Mouse (Mus musculus) megakaryocyte-erythroid progenitor cell, adult 5-6 weeks (primary cell): ENCODE data around the gene 2610044O15Rik8. TPM values are rescaled to one million over a fixed set of nuclear protein-coding genes. Genes with fewer than 3 reads are reported as not detected.

Experiments
- ATAC-seq: replicated peaks from 2 replicates; pipeline ENCODE4 v1.8.0; 2016; ENCODE audit warnings: mild to moderate bottlenecking, inconsistent platforms; ENCODE audit not compliant: severe bottlenecking, poor library complexity, low FRiP score, low TSS enrichment
- total RNA-seq, 2 experiments: library from RNA; stranded (forward) in 1 of 2; stranded (reverse) in 1 of 2; fragments of 200-1000, 215-1000 nt in 1 of 2; fragments of >200 nt in 1 of 2; fragmentation: Nextera tagmentation in 1 of 2; gene quantifications; 2 replicates each; pipeline ENCODE4 v1.2.3; 2014 to 2017

The 2610044O15Rik8 gene
- total RNA-seq (2014; fragmentation: Nextera tagmentation) (12.7 and 13.3 TPM in 2 replicates), total RNA-seq (2017) (24.4 and 27.9 TPM in 2 replicates)

DNA sequence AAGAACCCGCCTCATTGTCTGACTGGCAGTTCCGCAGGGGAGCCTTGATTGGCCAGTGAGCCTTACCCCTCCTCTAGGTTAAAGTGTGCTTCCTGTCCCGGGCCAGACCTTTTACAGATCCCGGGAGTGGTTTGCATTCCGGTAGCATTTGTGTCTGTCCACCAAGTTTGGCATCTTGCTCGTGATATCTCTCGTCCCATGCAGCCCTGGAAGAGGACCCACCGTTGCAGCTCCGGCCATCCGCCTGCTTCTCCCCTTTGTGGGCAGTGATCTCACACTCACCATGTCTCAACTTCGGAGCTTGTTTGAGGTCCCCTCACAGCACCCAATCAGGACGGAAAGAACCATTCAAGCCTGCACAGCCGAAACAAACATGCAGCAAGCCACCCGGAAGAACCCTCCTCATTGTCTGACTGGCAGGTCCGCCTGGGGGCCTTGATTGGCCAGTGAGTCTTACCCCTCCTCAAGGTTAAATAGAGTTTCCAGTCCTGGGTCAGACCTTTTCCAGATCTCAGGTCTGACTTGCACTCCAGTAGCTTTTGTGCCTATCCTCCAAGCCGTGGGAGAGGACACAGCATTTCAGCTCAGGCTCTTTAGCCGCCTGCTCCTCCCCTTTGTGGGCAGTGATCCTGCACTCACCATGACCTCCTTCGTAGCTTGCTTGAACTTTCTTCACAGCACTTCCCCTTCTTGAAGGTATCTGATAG, at the start of gene 2610044O15Rik8:
Gene 2610044O15Rik8, minus strand, starts transcription at position 380 of the 707 bp plus-strand sequence.
- peak; percentile 99 for ATAC-seq

DNA sequence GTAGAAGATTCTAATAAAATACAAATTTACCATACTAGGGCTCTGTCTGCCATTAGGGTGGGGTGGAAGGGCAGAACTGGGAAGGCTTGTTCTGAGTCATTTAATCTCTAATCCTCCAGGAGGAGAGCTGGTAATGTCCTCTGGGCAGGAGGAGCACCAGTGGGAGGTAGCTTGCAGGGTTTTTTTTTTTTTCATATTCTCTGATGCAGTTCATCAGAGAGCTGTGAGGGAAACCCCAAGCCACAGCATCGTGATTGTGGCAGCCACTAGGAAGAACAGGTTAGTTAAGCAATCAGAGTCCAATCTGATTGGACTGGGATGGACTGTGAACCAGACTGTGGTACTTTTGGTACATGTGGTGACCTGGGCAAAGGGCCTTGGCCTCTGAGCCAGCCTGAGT, 31.7 kb upstream of the 2610044O15Rik8 start:
- ATAC-seq, result no peak

DNA sequence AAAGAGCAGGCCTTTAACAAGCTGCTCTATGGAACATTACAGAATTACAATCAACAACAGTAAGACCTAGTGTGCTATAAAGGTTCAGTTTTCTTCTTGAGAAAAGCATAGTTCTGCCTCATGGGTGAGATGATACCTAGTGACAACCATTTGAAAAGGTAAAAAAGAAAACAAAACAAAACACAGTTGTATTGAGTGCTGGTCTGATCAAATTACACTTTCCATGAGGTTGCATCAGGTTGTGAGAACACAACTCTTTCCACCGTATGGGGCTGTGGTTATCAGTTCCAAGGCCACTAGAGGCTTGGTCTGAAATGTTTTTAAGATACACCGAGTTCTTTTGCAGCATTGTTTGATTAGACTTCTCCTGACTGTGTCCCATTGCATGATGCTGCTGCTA, 30.1 kb upstream of the 2610044O15Rik8 start:
- ATAC-seq, result peak; percentile 13; the same call in 1 of the 2 replicates

DNA sequence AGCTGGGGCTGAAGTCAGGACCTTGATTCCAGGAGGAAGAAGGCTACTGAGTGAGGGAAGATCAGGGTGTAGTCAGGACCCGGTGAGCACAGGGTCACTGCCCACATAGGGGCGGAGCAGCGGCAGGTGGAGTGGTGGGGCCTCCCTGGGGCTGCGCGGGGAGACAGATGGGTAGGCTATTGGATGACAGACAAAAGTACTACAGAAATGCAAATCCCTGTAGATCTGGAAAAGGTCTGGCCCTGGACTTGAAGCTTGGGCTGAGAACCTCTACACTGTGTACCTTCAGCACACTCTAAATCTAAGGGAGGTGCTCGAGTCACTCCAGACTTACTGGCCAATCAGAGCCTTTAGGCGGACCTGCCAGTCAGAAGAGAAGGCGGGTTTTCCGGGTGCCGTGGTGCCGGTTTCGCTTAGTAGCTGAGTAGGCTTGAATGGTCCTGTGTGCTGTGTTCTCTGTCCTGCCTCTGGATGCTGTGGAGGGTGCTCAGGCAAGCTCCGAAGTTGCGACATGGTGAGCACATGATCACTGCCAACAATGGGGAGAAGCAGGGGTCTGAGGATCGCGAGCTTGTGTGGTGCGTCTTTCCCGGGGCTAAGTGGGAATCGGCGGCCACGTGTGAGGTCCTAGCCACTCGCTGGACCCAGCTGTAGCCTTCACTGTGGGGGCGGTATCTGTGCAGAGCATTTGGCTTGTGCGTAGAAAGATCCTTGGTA, 29.2 kb upstream of the 2610044O15Rik8 start:
- ATAC-seq, result peak; percentile 97

DNA sequence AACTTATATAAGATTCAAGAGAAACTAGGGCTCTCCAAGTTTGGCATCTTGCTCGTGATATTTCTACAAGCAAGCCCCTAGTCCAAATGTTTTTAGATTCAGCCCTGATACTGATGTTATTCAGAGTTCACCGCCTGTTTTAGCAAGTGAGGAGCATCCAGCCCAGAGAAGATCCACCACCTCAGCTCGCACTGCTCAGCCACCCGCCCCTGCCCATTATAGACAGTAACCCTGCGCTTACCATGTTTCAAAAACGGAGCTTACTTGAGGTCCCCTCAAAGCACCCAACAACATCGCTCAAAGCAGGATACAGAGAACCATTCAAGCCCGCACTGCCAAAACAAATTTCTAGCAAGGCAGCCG, 561 bp downstream of the 2610044O15Rik8 start:
- ATAC-seq, result no peak

Other genes with a start within 250 kb of the 2610044O15Rik8 start
- gene Ccdc7a, start 168.9 kb downstream of the 2610044O15Rik8 start, total RNA-seq (2014; fragmentation: Nextera tagmentation), result not detected in 2 replicates
- not detected in 2 replicates for gene Ccdc7a, start 168.9 kb downstream of the 2610044O15Rik8 start, total RNA-seq (2017)
- not detected in 2 replicates for gene Ccdc7b, start 167.3 kb downstream of the 2610044O15Rik8 start, total RNA-seq (2014; fragmentation: Nextera tagmentation)
- gene Ccdc7b, start 167.3 kb downstream of the 2610044O15Rik8 start, total RNA-seq (2017), result not detected in 2 replicates
- not detected in 2 replicates for gene Gm10999, start 102.7 kb downstream of the 2610044O15Rik8 start, total RNA-seq (2014; fragmentation: Nextera tagmentation)
- not detected in 2 replicates for gene Gm10999, start 102.7 kb downstream of the 2610044O15Rik8 start, total RNA-seq (2017)